Mouse (Mus musculus): Measurements from ENCODE around the gene Ccdc28a.

DNA sequence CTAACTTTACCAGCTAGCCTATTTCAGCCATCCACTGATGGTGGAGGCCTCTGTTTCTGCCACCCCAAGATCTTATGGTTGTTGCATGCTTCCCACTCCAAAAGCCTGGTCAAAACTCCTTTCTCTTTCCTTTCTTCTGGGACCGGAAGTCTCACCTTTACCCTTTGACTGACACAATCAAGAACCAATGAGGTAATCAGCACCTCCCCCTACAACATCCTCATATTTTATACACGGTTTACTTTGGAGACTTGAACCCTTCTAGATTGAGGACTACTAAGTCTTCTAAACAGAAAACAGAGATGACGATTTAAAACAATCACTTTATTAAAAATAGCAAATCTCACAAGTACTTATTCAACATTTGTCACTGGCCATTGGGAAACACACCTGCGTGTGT, 21.4 kb downstream of the Ccdc28a start:
- TF ChIP-seq CTCF (IDR thresholded peaks at IDR 0.05) (no peak), POLR2A (IDR thresholded peaks at IDR 0.05; ENCODE audit: insufficient read depth, low read depth, low read length) (no peak)

Data from heart, adult 2 months (tissue).